Mouse (Mus musculus) E14TG2a.4 (cell line): ENCODE measurements around the gene Tob1.

Experiments
- CTCF ChIP-seq: conservative IDR thresholded peaks from 2 replicates; pipeline ENCODE4 v1.5.1; 2014; ENCODE audit warnings: low read length
- NANOG ChIP-seq: IDR thresholded peaks from 2 replicates; pipeline ENCODE4 v1.6.1; 2014; ENCODE audit warnings: borderline replicate concordance, low read length, mixed read lengths
- POU5F1 ChIP-seq: IDR thresholded peaks from 2 replicates; pipeline ENCODE4 v1.6.1; 2014; ENCODE audit warnings: low read length, borderline replicate concordance

GRCm38 (mm10) chr11:94202106-94202505, 9.1 kb upstream of the Tob1 start:
- no peak for TF ChIP-seq CTCF
- TF ChIP-seq POU5F1: no peak
- no peak for TF ChIP-seq NANOG
